Mouse (Mus musculus) hindbrain, postnatal 0 days (tissue): Measurements from ENCODE around the gene Kif17. TPM values are rescaled to one million over a fixed set of nuclear protein-coding genes. Genes with fewer than 3 reads are reported as not detected.
A peak's percentile ranks its signal among the peaks of the same experiment; 100 is the strongest.

Source experiments
- ATAC-seq: fragments of 200-750 bp; cut with Nextera tagmentation; 2 replicates; pipeline ENCODE4 v1.8.0; 2017; ENCODE audit warnings: mild to moderate bottlenecking, moderate TSS enrichment, moderate library complexity
- DNase-seq: peaks from one replicate; pipeline ENCODE4 v3.0.0-alpha.2; 2015; ENCODE audit warnings: low spot score
- H3K27ac ChIP-seq: fragments of 300-500 bp; sonication (generic); 2 replicates; pipeline ENCODE4 v1.5.1; 2014; ENCODE audit warnings: mild to moderate bottlenecking
- H3K27me3 ChIP-seq: fragments of 300-500 bp; sonication (generic); 2 replicates; pipeline ENCODE4 v1.6.1; 2014; ENCODE audit warnings: low read length, mixed read lengths; ENCODE audit not compliant: insufficient read depth
- H3K36me3 ChIP-seq: fragments of 300-500 bp; sonication (generic); 2 replicates; pipeline ENCODE4 v1.6.1; 2014; ENCODE audit warnings: low read length, mixed read lengths; ENCODE audit not compliant: insufficient read depth
- H3K4me1 ChIP-seq: fragments of 300-500 bp; sonication (generic); 2 replicates; pipeline ENCODE4 v1.6.1; 2014; ENCODE audit warnings: antibody characterized with exemption, low read length, mixed read lengths; ENCODE audit not compliant: insufficient read depth
- H3K4me2 ChIP-seq: fragments of 300-500 bp; sonication (generic); 2 replicates; pipeline ENCODE4 v1.6.1; 2014; ENCODE audit warnings: low read depth, mild to moderate bottlenecking, low read length, moderate library complexity, mixed read lengths
- H3K4me3 ChIP-seq: fragments of 300-500 bp; sonication (generic); 2 replicates; pipeline ENCODE4 v1.5.1; 2014; ENCODE audit warnings: low read length
- H3K9ac ChIP-seq: fragments of 300-500 bp; sonication (generic); replicated peaks from 2 replicates; pipeline ENCODE4 v1.6.1; 2014; ENCODE audit warnings: mild to moderate bottlenecking, low read length, moderate library complexity, mixed read lengths
- H3K9me3 ChIP-seq: fragments of 300-500 bp; sonication (generic); 2 replicates; pipeline ENCODE4 v1.6.1; 2016; ENCODE audit warnings: low read length, mixed read lengths
- CTCF ChIP-seq: IDR thresholded peaks from 2 replicates; pipeline ENCODE4 v1.5.1; 2016; ENCODE audit warnings: antibody characterized with exemption, control low read depth, low read depth
- WGBS: fragments of 180-500 bp; shearing (Covaris S2); extraction: QIAGEN DNeasy Blood & Tissue Kit; methylation state at CpG from one replicate; pipeline ENCODE4 v1.1.7; 2014; 5-methylcytosine and 5-hydroxymethylcytosine counted together
- microRNA-seq, 2 experiments: library from miRNA; unstranded; fragments of <30 nt; microRNA quantifications; one replicate each; pipeline ENCODE4; 2016
- polyA plus RNA-seq: library from polyadenylated mRNA; unstranded; fragments of >200 nt; fragmentation: Nextera tagmentation; extraction: Ambion mirVana; gene quantifications from 2 replicates; pipeline ENCODE4 v1.2.1, GENCODE M21; 2015
- total RNA-seq: library from RNA; depleted of rRNA; stranded (reverse); fragments of >200 nt; gene quantifications from 2 replicates; pipeline ENCODE4 v1.2.3, GENCODE M21; 2014; rRNA removed

The Kif17 gene
- total and polyA plus RNA-seq, 2 experiments from 2014 or later: 4.1 to 5.1 TPM

GRCm38 (mm10) chr4:138343341-138343837 is 93.2 kb downstream of the Kif17 start:
- no peak for TF ChIP-seq CTCF
- H3K4me3 ChIP-seq: no peak overlapping the region
- DNase-seq: peak; percentile 39
- no peak overlapping the region for H3K9ac ChIP-seq
- H3K9me3 ChIP-seq: no peaks in the 10 kb centered on the region
- no peaks in the 10 kb centered on the region for H3K36me3 ChIP-seq
- no peak overlapping the region for H3K4me2 ChIP-seq
- 50% methylated on average over 10 of the region's 10 CpGs for WGBS
- no peaks in the 10 kb centered on the region for H3K27me3 ChIP-seq
- ATAC-seq: no peak
- H3K27ac ChIP-seq: peak overlapping the region; percentile 16; the same call in 1 of the 2 replicates
- H3K4me1 ChIP-seq: no peaks in the 10 kb centered on the region

- ATAC-seq (peak; percentile 64; the same call in 1 of the 2 replicates), DNase-seq (peak; percentile 39)
- 50% methylated on average over 9 of the region's 9 CpGs for WGBS
- TF ChIP-seq CTCF: 0 out of 2 replicates have a peak, but pooled peaks have one; percentile 3
- Histone ChIP-seq H3K4me3 (no peak overlapping the region), H3K27me3 (no peaks in the 10 kb centered on the region), H3K4me1 (no peaks in the 10 kb centered on the region), H3K4me2 (no peak overlapping the region), H3K36me3 (no peaks in the 10 kb centered on the region), H3K9ac (no peak overlapping the region), H3K27ac (no peak overlapping the region), H3K9me3 (no peaks in the 10 kb centered on the region)
These were observed 94.8 kb downstream of the Kif17 start for GRCm38 (mm10) chr4:138344891-138345545.

DNA sequence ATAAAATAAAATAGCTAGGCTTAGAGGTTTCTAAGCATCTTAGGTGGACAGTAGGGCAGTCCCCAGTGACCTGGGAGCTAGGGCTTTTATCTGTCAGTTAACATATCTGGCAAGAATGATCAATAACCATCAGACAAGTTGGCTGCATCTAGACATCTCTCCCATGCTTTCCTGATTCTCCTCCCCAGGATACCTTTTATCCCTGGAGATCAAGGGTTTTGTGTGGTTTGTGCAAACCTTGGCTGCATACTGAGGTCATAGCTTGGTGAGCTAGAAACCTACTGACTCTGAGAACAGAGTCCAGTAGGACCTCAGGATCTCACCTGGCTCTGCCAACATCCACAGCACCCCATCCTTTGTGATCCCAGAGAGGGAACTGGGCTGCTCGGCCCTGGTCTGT is 97.0 kb downstream of the Kif17 start:
- no peak for ATAC-seq
- WGBS: 64% methylated on average over 1 of the region's 1 CpGs

DNA sequence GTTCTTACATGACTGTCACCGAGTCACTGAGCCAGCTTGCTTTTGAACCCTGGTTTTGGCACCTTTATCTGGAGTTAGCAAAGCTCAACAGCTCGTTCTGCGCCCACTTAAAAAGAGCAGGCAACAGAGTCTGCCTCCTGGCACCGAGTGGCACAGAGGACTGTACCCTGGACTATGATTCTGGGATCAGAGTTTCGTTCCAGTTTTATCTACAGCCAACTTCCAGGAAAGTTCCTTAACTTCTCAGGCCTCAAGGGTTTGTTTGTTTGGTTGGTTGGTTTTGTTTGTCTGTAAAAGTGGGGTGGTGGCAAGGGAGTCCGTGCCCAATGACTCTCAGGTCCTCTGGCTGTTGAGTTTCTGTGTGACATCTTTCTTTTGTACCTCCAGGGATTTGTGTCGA is 98.5 kb downstream of the Kif17 start:
- Histone ChIP-seq H3K9me3 (no peaks in the 10 kb centered on the region), H3K27ac (no peak overlapping the region), H3K9ac (no peak overlapping the region), H3K4me3 (no peak overlapping the region), H3K27me3 (no peaks in the 10 kb centered on the region), H3K36me3 (no peaks in the 10 kb centered on the region), H3K4me2 (no peak overlapping the region), H3K4me1 (no peaks in the 10 kb centered on the region)
- no peak for TF ChIP-seq CTCF
- DNase-seq (no peak), ATAC-seq (no peak)
- WGBS: 73% methylated on average over 7 of the region's 7 CpGs

More for the DNA sequence above, 97.0 kb downstream of the Kif17 start:
- DNase-seq: no peak
- TF ChIP-seq CTCF: no peak
- Histone ChIP-seq H3K9ac (no peak overlapping the region), H3K36me3 (no peaks in the 10 kb centered on the region), H3K4me1 (no peaks in the 10 kb centered on the region), H3K4me2 (no peak overlapping the region), H3K27me3 (no peaks in the 10 kb centered on the region), H3K9me3 (no peaks in the 10 kb centered on the region), H3K27ac (no peak overlapping the region), H3K4me3 (no peak overlapping the region)

Small RNAs within 50 kb of the gene (microRNA-seq; reads per million reads assigned to microRNA genes)
- 0 reads per million in 2 experiments for gene Gm27646
- 2.5 to 2.6 reads per million in 2 experiments for gene Mir7019

Other genes with a start within 250 kb of the Kif17 start
- gene Hp1bp3, start 34.1 kb upstream of the Kif17 start, total RNA-seq: 119 and 140 TPM in 2 replicates
- 174 and 186 TPM in 2 replicates for gene Hp1bp3, start 34.1 kb upstream of the Kif17 start, polyA plus RNA-seq
- 25.4 and 45.8 TPM in 2 replicates for gene Sh2d5, start within 50 bp of the Kif17 start, total RNA-seq
- 13.4 and 14.7 TPM in 2 replicates for gene Sh2d5, start within 50 bp of the Kif17 start, polyA plus RNA-seq
- 232 and 241 TPM in 2 replicates for gene Ddost, start 54.3 kb downstream of the Kif17 start, total RNA-seq
- gene Ddost, start 54.3 kb downstream of the Kif17 start, polyA plus RNA-seq: 216 and 218 TPM in 2 replicates
- gene Pink1, start 75.9 kb downstream of the Kif17 start, total RNA-seq: 288 and 303 TPM in 2 replicates
- gene Pink1, start 75.9 kb downstream of the Kif17 start, polyA plus RNA-seq: 143 and 144 TPM in 2 replicates
- gene Cda, start 117.6 kb downstream of the Kif17 start, total RNA-seq: 9.5 and 20.5 TPM in 2 replicates
- 12.1 and 15.1 TPM in 2 replicates for gene Cda, start 117.6 kb downstream of the Kif17 start, polyA plus RNA-seq
- gene Fam43b, start 146.1 kb downstream of the Kif17 start, total RNA-seq: 16.6 and 23.8 TPM in 2 replicates
- gene Fam43b, start 146.1 kb downstream of the Kif17 start, polyA plus RNA-seq: 17.9 and 18.6 TPM in 2 replicates
- gene Mul1, start 184.2 kb downstream of the Kif17 start, total RNA-seq: 36.2 and 39.1 TPM in 2 replicates
- 19.1 and 21.6 TPM in 2 replicates for gene Mul1, start 184.2 kb downstream of the Kif17 start, polyA plus RNA-seq
- gene Camk2n1, start 203.9 kb downstream of the Kif17 start, total RNA-seq: 34.9 and 37.5 TPM in 2 replicates
- gene Camk2n1, start 203.9 kb downstream of the Kif17 start, polyA plus RNA-seq: 29.5 and 33.5 TPM in 2 replicates